Mouse (Mus musculus) embryo, embryonic 9.5 days (tissue): ENCODE measurements around the gene Gm11084.
A peak's percentile ranks its signal among the peaks of the same experiment; 100 is the strongest.
"Not testable (repeated sequence)": the region's sequence is repeated elsewhere in the genome, so short reads cannot be mapped to it uniquely, and the experiment has no call there.

Experiments
- DNase-seq: peaks from one replicate; pipeline ENCODE4 v3.0.0-alpha.2; 2017; ENCODE audit errors: extremely low spot score

Gm11084 gene

DNA sequence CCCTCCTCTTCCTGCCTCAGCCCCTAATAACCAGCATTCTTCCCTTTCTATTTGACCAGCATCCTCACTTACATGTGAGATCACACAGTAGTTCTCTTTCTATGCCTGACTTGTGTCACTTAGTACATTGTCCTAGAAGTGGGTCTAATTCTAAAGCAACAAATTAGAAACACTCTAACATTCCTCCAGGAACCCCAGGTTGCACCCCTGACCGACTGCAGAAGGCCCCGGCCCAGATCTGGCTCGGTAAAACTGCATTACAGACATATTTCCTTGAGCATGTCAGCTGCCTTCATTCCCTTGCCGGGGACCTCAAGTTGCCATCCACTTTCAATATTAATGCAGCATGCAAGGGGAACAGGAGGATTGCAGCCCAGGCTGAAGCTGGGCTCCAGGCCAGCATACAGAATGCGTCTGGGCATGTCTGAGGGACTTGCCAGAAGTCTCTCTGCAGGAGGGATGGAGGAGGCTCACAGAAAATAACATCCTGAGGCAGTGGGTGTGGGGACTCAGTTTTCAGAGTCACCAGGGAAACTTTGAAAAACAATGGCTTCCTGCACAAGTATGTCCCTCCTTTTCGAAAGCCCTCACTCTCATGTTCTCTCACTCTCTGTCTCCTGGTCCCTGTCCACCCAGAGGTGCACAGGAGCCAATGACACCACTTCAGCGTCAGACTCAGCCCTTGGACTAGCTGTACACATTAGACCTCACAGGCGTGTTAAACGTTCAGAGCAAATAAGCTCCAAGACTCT lies 9.0 kb upstream of the Gm11084 start:
- DNase-seq: no peak

DNA sequence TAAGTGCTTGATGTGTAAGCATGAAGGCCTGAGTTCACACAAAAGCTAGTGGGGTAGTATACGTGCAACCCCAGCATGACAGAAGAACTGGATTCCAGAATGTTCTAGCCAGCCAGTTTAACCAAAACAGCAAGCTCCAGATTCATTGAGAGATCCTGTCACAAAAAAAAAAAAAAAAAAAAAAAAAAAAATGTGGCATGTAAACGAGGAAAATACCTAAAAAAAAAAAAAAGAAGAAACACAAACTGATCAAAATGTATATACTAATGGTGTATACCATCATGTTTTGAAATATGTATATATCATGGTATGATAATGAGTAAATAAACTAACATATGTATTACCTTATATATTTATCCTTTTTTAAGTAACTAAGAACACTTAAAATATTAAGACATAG lies 7.6 kb upstream of the Gm11084 start:
- no peak for DNase-seq

DNA sequence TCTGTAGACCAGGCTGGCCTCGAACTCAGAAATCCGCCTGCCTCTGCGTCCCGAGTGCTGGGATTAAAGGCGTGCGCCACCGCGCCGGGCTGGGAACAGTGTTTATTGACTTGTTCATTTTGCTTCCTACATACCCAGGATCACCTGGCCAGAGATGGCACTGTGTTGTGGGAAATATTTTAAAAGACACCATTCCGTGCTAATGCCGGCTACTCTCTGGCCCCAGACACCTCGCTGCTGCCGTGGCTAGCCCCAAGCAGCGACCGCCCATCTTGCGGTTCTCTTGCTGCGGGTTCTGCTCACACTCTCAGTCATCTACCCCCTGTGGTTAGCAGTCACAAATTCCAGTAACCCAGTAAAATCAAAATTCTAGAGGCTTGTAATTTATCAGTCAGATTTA lies 6.0 kb upstream of the Gm11084 start:
- no peak for DNase-seq

DNA sequence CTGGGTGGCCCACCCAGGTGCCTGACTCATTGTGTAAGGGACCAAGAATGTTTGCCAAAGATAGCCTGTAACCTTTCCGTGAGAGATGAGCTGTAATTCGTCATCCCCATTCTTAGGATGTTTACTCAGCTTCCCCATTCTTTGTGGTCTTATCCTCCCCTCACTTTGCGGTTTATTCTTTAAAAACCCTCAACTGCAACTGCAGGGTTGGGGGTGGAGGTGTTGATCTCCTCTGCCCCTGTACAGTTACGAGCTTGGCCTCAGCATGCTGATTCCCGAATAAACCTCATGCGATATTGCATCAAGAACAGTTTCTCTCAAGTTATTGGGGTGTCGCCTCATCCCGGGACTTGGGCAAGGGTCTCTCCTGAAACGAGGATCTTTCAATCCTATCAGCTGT lies 2.4 kb upstream of the Gm11084 start:
- not testable (repeated sequence) for DNase-seq

- no peak for DNase-seq
Observed at GRCm38 (mm10) chr2:72985516-72985915, 1.0 kb downstream of the Gm11084 start.

- no peak for DNase-seq
Observed at GRCm38 (mm10) chr2:72984806-72985205, 1.7 kb downstream of the Gm11084 start.

DNA sequence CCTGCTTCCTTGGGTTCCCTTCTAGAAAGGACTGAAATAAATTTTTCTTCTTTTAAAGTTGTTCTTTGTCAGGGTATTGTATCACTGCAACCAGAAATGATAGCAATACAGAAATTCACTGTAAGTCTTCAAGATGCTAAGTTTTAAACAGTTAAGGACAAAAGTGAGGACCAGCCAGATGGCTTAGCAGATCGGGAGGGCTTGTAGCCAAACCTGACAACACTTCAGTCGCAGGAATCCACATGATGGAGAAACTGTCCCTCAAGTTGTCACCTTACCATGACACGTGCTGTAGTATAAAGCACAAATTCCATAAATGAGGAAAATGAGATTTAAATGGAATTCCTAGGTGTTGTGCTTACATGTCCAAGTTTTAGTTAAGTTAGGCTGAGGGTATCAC lies 3.3 kb downstream of the Gm11084 start:
- no peak for DNase-seq

GRCm38 (mm10) chr2:72982110-72982785 lies 4.3 kb downstream of the Gm11084 start:
- DNase-seq: no peak

- DNase-seq: no peak
Observed at GRCm38 (mm10) chr2:72981441-72982109, 4.9 kb downstream of the Gm11084 start.

- DNase-seq: no peak
Observed at GRCm38 (mm10) chr2:72981075-72981420, 5.5 kb downstream of the Gm11084 start.

DNA sequence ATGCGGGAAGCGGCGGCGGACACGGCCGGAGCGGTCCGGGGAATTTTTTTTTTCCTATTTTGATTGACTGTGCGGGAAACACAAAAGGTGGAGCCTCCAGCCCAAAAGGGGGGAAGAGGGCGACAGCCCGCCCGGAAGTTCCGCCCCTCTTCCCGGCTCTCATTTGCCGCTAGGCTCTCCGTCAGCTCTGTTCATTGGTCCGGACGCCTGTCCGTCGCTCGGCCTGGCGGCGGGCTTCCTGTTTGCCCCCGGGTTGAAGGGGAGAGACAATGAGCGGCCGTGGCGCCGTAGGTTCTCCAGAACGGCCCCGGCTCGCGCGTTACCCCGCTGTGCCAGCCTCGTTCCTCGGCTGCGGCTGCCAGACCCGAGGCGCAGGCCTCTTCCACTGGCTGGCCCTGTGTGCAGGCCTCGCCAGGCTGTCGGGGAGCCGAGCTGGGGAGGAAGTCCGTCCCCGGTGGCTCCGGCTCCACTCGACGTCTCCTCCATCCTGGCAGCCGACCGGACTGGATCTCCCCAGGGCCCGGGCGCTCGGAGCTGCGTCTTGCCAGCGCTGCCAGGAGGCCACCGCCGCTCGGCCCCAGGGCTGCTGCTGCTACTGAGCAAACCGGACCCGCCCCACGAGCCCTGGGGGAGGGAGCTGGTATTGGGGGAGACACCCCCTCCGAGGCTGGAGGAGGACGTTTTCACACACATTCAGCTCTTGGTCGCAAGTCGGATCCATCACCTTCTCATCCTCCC lies 6.0 kb downstream of the Gm11084 start, which contains the start of gene Sp3:
Gene Sp3 (minus strand): TSS at position 110 of the 738 bp plus-strand sequence.
- peak; percentile 97 for DNase-seq

- DNase-seq: peak; percentile 90
Observed at GRCm38 (mm10) chr2:72979659-72980071, 6.9 kb downstream of the Gm11084 start.

- peak; percentile 95 for DNase-seq
Observed at GRCm38 (mm10) chr2:72978901-72979658, 7.4 kb downstream of the Gm11084 start.

DNA sequence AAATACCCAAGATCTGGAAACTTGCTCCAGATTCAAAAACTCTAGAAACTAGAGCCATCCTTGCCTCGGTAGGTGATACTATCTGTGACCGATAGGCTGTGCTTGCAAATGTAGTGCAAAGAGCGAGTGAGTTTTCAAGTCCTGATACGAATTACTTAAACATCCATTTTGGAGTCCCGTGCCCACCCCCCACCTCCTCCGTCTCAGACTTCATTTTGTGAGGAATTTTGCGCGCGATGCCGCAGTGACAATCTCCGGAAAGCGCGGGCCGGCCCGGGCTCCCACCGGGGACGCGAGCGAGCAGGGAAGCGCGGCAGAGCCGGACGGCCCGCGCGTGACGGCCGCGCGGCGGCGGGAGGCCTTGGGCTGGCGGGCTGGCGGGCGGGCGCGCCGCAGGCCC lies 8.0 kb downstream of the Gm11084 start:
- DNase-seq: peak; percentile 71

- no peak for DNase-seq
Observed at GRCm38 (mm10) chr2:72977272-72977671, 9.2 kb downstream of the Gm11084 start.

- no peak for DNase-seq
Observed at GRCm38 (mm10) chr2:72976036-72976435, 10.5 kb downstream of the Gm11084 start.

DNA sequence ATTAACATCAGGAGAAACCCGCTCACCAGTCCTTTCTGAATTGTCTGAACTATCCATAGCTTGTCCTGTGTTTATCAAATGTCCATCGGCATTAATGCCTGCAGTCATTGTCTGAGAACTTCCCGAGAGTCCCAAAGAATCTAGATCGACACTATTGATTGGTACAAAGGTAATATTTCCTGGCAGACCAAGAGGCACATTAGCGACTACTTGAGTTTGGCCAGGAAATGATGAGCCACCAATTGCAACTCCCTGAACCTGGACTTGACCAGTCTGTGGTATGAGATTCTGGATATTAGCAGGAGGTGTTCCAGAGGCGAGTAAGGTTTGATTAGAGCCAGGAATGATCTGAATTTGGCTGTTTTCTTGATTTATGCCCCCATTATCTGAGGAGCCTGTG lies 15.7 kb downstream of the Gm11084 start:
- DNase-seq: no peak

DNA sequence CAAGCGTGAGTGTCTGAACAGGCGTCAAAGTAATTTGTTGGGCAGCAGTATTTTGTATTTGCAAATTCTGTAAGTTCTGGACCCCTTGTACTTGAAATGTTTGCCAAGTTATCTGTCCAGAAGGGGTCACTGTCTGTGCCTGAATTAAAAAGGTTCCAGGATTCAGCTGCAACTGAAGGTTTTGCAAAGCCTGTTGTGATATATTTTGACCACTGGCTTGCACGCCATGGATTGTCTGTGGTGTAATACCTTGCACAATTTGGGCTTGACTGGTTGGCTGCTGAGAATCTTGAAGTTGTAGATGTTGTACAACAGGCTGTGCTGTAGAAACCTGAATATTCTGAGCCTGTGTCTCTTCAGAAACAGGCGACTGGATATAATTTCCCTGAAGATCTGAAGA lies 16.2 kb downstream of the Gm11084 start:
- DNase-seq: no peak

DNA sequence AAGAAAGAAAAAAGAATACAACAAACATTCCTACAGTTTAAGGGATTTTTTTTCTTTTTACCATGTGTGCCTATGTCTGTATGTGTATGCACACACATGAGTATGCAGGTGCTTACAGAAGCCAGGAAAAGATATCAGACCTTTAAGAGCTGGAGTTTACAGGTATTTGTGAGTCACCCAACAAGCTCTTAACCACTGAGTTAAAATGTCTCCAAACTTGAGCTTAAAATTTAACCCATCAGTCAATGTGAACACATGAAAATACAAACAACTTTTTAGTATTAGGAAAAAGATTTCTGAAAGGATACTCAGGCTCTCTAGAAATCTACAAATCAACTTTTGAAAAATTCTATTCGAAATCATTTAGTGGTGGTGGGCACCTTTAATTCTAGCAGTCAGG lies 18.0 kb downstream of the Gm11084 start:
- no peak for DNase-seq

DNA sequence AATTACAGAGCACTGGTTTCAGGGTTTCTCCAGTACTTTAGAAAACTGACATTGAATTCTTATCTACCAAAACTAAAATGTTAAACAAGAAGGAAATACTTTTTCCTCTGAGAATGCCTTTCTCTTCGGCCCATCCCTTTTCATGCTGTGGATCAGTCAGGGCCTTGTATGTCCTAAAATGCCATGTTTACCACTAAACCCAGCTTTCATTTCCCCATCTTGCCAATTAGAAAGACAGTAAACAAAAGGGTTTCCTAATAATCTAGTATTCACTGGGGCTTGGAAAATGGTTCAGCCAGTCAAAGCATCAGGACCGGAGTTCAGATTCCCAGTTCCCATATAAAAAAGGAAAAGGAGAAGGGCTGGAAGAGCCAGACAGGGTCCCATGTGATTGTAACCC lies 21.1 kb downstream of the Gm11084 start:
- DNase-seq: no peak

- no peak for DNase-seq
Observed at GRCm38 (mm10) chr2:72956415-72956814, 30.1 kb downstream of the Gm11084 start.
